Mouse (Mus musculus): ENCODE results near the gene Osbpl8. TPM values are rescaled to one million over a fixed set of nuclear protein-coding genes. Genes with fewer than 3 reads are reported as not detected.

Gene Osbpl8
- total and polyA plus RNA-seq, 2 experiments: 3.7 to 30.0 TPM

DNA sequence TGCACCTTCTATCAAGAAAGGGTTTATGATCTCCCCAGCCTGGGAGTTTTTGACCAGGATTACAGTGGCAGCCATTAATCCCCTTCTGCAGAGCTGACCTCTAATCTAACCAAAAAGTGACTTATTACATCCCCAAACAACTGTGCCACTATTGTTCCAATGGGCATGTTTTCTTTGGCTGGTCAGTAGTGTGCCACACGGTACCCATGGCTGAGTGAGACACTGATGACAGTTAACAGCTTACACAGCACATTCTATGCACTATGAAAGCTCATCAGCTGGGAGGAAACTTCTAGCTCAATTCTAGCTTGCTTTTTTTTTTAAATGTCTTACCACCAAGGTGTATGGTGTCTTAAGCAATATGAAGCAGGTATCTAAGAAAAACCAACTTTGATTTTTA is 25.4 kb upstream of the Osbpl8 start:
- Histone ChIP-seq H3K27me3 (ENCODE audit: control insufficient read depth, insufficient read depth, low read length) (no peaks in the 10 kb centered on the region), H3K36me3 (ENCODE audit: control insufficient read depth, insufficient read depth, low read length) (no peaks in the 10 kb centered on the region), H3K4me1 (ENCODE audit: control insufficient read depth, insufficient read depth, low read length) (peaks cover 6% of the 10 kb centered on the region; the same call in 1 of the 2 replicates), H3K79me2 (ENCODE audit: control insufficient read depth, insufficient read depth, low read length) (no peaks in the 10 kb centered on the region), H3K4me3 (ENCODE audit: insufficient read depth, low read depth, low read length) (no peak overlapping the region), H3K27ac (replicated peaks; ENCODE audit: insufficient read depth, low read depth, low read length) (peak overlapping the region; percentile 79), H3K9ac (ENCODE audit: low read depth, low read length) (no peak overlapping the region)
- 16% methylated on average over 1 of the region's 1 CpGs for WGBS
- peak; percentile 91 for DNase-seq (ENCODE audit: extremely low read depth, low read depth, low spot score)
- TF ChIP-seq CTCF (IDR thresholded peaks at IDR 0.05; ENCODE audit: low read depth, low read length) (no peak), POLR2A (IDR thresholded peaks at IDR 0.05; ENCODE audit: extremely low read depth, insufficient read depth, low read length) (no peak)

DNA sequence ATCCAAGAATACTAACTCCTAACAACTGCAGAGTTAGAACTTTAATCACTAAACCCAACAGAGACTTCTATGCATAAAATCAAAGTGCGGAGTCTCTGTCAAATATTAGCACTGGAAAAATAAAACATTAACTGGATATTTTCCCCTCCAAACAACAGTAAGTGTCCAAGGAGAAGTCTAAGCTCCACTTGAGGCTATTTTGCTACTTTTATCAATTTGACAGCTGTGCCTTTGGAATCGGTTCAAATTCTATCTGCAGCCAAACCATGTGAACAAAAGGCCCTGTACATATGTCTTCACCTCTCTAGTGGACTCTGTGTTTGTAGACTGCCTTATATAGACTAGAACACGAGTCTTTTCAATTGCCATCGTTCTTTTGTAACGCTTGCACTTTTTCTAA is 24.7 kb upstream of the Osbpl8 start:
- H3K27me3 ChIP-seq (ENCODE audit: control insufficient read depth, insufficient read depth, low read length): no peaks in the 10 kb centered on the region
- H3K79me2 ChIP-seq (ENCODE audit: control insufficient read depth, insufficient read depth, low read length): no peaks in the 10 kb centered on the region
- peaks cover 6% of the 10 kb centered on the region; the same call in 1 of the 2 replicates for H3K4me1 ChIP-seq (ENCODE audit: control insufficient read depth, insufficient read depth, low read length)
- H3K36me3 ChIP-seq (ENCODE audit: control insufficient read depth, insufficient read depth, low read length): no peaks in the 10 kb centered on the region
- H3K4me3 ChIP-seq (ENCODE audit: insufficient read depth, low read depth, low read length): no peak overlapping the region
- peak overlapping the region; percentile 79 for H3K27ac ChIP-seq (replicated peaks; ENCODE audit: insufficient read depth, low read depth, low read length)
- TF ChIP-seq CTCF (IDR thresholded peaks at IDR 0.05; ENCODE audit: low read depth, low read length) (no peak), POLR2A (IDR thresholded peaks at IDR 0.05; ENCODE audit: extremely low read depth, insufficient read depth, low read length) (no peak)
- DNase-seq (ENCODE audit: extremely low read depth, low read depth, low spot score): peak; percentile 95
- H3K9ac ChIP-seq (ENCODE audit: low read depth, low read length): no peak overlapping the region
- WGBS: 13% methylated on average over 5 of the region's 5 CpGs

DNA sequence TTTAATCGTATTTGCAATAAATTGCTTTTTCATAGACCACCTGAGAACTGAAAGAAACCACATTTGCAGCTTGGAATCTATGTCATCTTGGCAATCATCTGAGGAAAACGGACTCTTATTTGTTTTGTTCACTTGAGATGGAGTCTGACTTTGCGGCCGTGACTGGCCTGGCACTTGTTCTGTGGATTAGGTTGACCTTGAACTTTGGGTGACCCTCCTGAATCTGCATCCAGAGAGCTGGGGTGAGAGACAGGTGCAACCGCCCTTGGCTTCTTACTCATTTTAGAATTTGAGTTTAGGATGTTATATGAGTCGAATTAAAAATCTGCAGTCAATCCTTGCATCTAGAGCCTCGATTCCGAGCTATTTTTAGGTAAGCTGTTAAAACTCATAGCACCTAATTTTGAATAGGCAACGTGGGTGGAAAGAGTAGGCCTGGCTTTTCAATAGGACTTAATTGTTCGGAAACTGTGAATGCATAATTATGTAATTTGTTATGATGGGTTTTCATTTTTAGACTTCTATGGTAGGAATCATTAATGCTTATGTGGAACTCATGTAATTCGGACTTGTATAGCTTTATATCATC is 20.1 kb upstream of the Osbpl8 start:
- Histone ChIP-seq H3K27me3 (ENCODE audit: control insufficient read depth, insufficient read depth, low read length) (no peaks in the 10 kb centered on the region), H3K79me2 (ENCODE audit: control insufficient read depth, insufficient read depth, low read length) (no peaks in the 10 kb centered on the region), H3K9ac (ENCODE audit: low read depth, low read length) (no peak overlapping the region), H3K4me1 (ENCODE audit: control insufficient read depth, insufficient read depth, low read length) (peaks cover 2% of the 10 kb centered on the region; the same call in 1 of the 2 replicates), H3K27ac (replicated peaks; ENCODE audit: insufficient read depth, low read depth, low read length) (no peak overlapping the region), H3K36me3 (ENCODE audit: control insufficient read depth, insufficient read depth, low read length) (no peaks in the 10 kb centered on the region), H3K4me3 (ENCODE audit: insufficient read depth, low read depth, low read length) (no peak overlapping the region)
- DNase-seq (ENCODE audit: extremely low read depth, low read depth, low spot score): peak; percentile 66
- 74% methylated on average over 11 of the region's 11 CpGs for WGBS
- no peak for TF ChIP-seq CTCF (IDR thresholded peaks at IDR 0.05; ENCODE audit: low read depth, low read length)
- TF ChIP-seq POLR2A (IDR thresholded peaks at IDR 0.05; ENCODE audit: extremely low read depth, insufficient read depth, low read length): no peak

DNA sequence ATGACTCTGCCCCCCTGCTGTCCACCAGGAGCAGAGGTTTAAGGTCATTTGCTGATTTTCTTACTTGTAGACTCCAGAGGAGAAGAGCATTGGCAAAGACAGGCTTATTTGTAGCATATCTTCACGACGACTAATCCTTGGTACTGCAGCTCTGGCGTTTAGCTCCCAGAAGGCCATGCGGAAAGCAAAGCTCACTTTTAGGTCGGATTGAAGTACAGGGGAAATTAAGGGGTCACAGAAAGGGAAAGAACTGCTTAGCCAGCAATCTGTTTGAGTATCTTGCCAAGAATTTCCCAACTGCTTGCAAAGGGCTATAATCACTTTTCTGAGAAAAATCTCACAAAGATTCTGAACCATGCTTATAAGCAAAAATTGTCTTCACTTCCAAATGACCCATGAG is 14.8 kb upstream of the Osbpl8 start:
- TF ChIP-seq POLR2A (IDR thresholded peaks at IDR 0.05; ENCODE audit: extremely low read depth, insufficient read depth, low read length): no peak
- H3K36me3 ChIP-seq (ENCODE audit: control insufficient read depth, insufficient read depth, low read length): no peaks in the 10 kb centered on the region
- DNase-seq (ENCODE audit: extremely low read depth, low read depth, low spot score): peak; percentile 72
- H3K9ac ChIP-seq (ENCODE audit: low read depth, low read length): no peak overlapping the region
- H3K79me2 ChIP-seq (ENCODE audit: control insufficient read depth, insufficient read depth, low read length): no peaks in the 10 kb centered on the region
- H3K4me3 ChIP-seq (ENCODE audit: insufficient read depth, low read depth, low read length): no peak overlapping the region
- 0 out of 2 replicates have a peak, but pooled peaks cover 3% of the 10 kb centered on the region for H3K4me1 ChIP-seq (ENCODE audit: control insufficient read depth, insufficient read depth, low read length)
- no peaks in the 10 kb centered on the region for H3K27me3 ChIP-seq (ENCODE audit: control insufficient read depth, insufficient read depth, low read length)
- 26% methylated on average over 5 of the region's 5 CpGs for WGBS
- peak overlapping the region; percentile 13; the same call in 1 of the 2 replicates for H3K27ac ChIP-seq (replicated peaks; ENCODE audit: insufficient read depth, low read depth, low read length)

DNA sequence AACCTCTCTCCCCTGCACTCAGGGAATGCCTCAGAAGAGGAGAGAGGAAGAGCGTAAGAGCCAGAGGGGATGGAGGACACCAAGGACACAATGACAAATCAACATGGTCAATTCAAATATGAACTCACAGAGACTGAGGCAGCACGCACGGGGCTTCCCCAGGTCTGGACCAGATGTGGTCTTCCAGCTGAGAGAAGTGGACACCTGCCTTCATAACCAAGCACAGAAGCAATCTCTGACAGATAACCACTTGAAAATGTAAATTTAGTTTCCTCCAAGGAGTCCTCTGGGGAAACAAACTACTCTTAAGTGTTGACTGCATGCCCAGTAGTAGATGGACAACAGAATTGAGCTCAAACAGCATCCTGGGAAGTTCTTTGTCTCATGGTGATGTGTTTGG is 9.5 kb upstream of the Osbpl8 start:
- no peaks in the 10 kb centered on the region for H3K36me3 ChIP-seq (ENCODE audit: control insufficient read depth, insufficient read depth, low read length)
- H3K27me3 ChIP-seq (ENCODE audit: control insufficient read depth, insufficient read depth, low read length): no peaks in the 10 kb centered on the region
- H3K4me1 ChIP-seq (ENCODE audit: control insufficient read depth, insufficient read depth, low read length): peaks cover 4% of the 10 kb centered on the region
- TF ChIP-seq POLR2A (IDR thresholded peaks at IDR 0.05; ENCODE audit: extremely low read depth, insufficient read depth, low read length): no peak
- TF ChIP-seq CTCF (IDR thresholded peaks at IDR 0.05; ENCODE audit: low read depth, low read length): no peak
- H3K79me2 ChIP-seq (ENCODE audit: control insufficient read depth, insufficient read depth, low read length): no peaks in the 10 kb centered on the region
- no peak overlapping the region for H3K27ac ChIP-seq (replicated peaks; ENCODE audit: insufficient read depth, low read depth, low read length)
- DNase-seq (ENCODE audit: extremely low read depth, low read depth, low spot score): no peak
- WGBS: 92% methylated on average over 3 of the region's 3 CpGs
- no peak overlapping the region for H3K4me3 ChIP-seq (ENCODE audit: insufficient read depth, low read depth, low read length)
- H3K9ac ChIP-seq (ENCODE audit: low read depth, low read length): no peak overlapping the region

GRCm38 (mm10) chr10:111155571-111155970 is 9.0 kb upstream of the Osbpl8 start:
- DNase-seq (ENCODE audit: extremely low read depth, low read depth, low spot score): no peak
- 82% methylated on average over 7 of the region's 7 CpGs for WGBS
- no peaks in the 10 kb centered on the region for H3K36me3 ChIP-seq (ENCODE audit: control insufficient read depth, insufficient read depth, low read length)
- no peaks in the 10 kb centered on the region for H3K27me3 ChIP-seq (ENCODE audit: control insufficient read depth, insufficient read depth, low read length)
- H3K79me2 ChIP-seq (ENCODE audit: control insufficient read depth, insufficient read depth, low read length): no peaks in the 10 kb centered on the region
- peaks cover 6% of the 10 kb centered on the region for H3K4me1 ChIP-seq (ENCODE audit: control insufficient read depth, insufficient read depth, low read length)
- no peak overlapping the region for H3K27ac ChIP-seq (replicated peaks; ENCODE audit: insufficient read depth, low read depth, low read length)
- H3K9ac ChIP-seq (ENCODE audit: low read depth, low read length): no peak overlapping the region
- no peak for TF ChIP-seq POLR2A (IDR thresholded peaks at IDR 0.05; ENCODE audit: extremely low read depth, insufficient read depth, low read length)
- TF ChIP-seq CTCF (IDR thresholded peaks at IDR 0.05; ENCODE audit: low read depth, low read length): no peak
- H3K4me3 ChIP-seq (ENCODE audit: insufficient read depth, low read depth, low read length): no peak overlapping the region

Data from liver, adult 2 months (tissue).